Comparison of ENCODE assay signal across 19 mouse cellular contexts in genomic region chr2:76658551-76658950, GRCm38 (mm10). TPM values are rescaled to one million over a fixed set of nuclear protein-coding genes. Genes with fewer than 3 reads are reported as not detected.
"Had no signal": no experiment of that assay in that cellular context is flagged by ENCODE, and none has a peak within 500 bp of the region (broad histone marks: within the 10 kb centered on the region; RNA-seq: fewer than 3 reads in every experiment).

No protein-coding gene starts in this region.

- ATAC-seq: midbrain, embryonic 13.5 days; midbrain, embryonic 15.5 days had no signal

- H3K4me1 ChIP-seq: lung, embryonic 15.5 days; midbrain, embryonic 13.5 days; midbrain, embryonic 15.5 days; neural tube, embryonic 12.5 days; stomach, embryonic 15.5 days had no signal

- H3K27me3 ChIP-seq: lung, embryonic 15.5 days; midbrain, embryonic 13.5 days; midbrain, embryonic 15.5 days; neural tube, embryonic 12.5 days; stomach, embryonic 15.5 days had no signal

- H3K9me3 ChIP-seq: lung, embryonic 15.5 days; megakaryocyte, embryonic 14.5 days; midbrain, embryonic 13.5 days; midbrain, embryonic 15.5 days; neural tube, embryonic 12.5 days; stomach, embryonic 15.5 days had no signal

- H3K27ac ChIP-seq: lung, embryonic 15.5 days; midbrain, embryonic 13.5 days; midbrain, embryonic 15.5 days; neural tube, embryonic 12.5 days; stomach, embryonic 15.5 days; stomach, postnatal 0 days had no signal

- H3K4me2 ChIP-seq: lung, embryonic 15.5 days; midbrain, embryonic 11.5 days; midbrain, embryonic 13.5 days; midbrain, embryonic 15.5 days; neural tube, embryonic 12.5 days; stomach, embryonic 15.5 days had no signal

- H3K9ac ChIP-seq: lung, embryonic 15.5 days; midbrain, embryonic 13.5 days; midbrain, embryonic 15.5 days; neural tube, embryonic 12.5 days; stomach, embryonic 15.5 days had no signal

- DNase-seq: lung, adult 18-20 months; lung, postnatal 10 days; lung, postnatal 4 days; right cerebral cortex, postnatal 14 days; thymus, adult 2 months; thymus, postnatal 25 days; thymus, postnatal 4 days had no signal

- H3K36me3 ChIP-seq: midbrain, embryonic 15.5 days; neural tube, embryonic 12.5 days had no signal

- H3K4me3 ChIP-seq: lung, embryonic 15.5 days; megakaryocyte, embryonic 14.5 days; midbrain, embryonic 13.5 days; midbrain, embryonic 15.5 days; neural tube, embryonic 12.5 days; stomach, embryonic 15.5 days had no signal

RNA-seq across cellular contexts. Expression of gene Pjvk, which starts 10.3 kb away (rescaled TPM):
- total RNA-seq: midbrain, postnatal 0 days; monocyte, adult 5-6 weeks; neutrophil, adult 5-6 weeks had no signal
- polyA plus RNA-seq: liver, embryonic 16.5 days; thymus, adult 2 months had no signal
